Mouse (Mus musculus): Measurements from ENCODE around the gene Adipor1.
"Not testable (repeated sequence)": the region's sequence is repeated elsewhere in the genome, so short reads cannot be mapped to it uniquely, and the experiment has no call there.

Gene Adipor1

GRCm38 (mm10) chr1:134418414-134418975 is 3.3 kb downstream of the Adipor1 start:
- intact Hi-C loops (cut with DNase I), result no loop called here

GRCm38 (mm10) chr1:134419176-134419575 is 4.0 kb downstream of the Adipor1 start:
- intact Hi-C loops (cut with DNase I), result no loop called here

GRCm38 (mm10) chr1:134419751-134420458 is 4.7 kb downstream of the Adipor1 start:
- intact Hi-C loops (cut with DNase I), result no loop called here

- intact Hi-C loops (cut with DNase I), result no loop called here
These were observed 8.7 kb downstream of the Adipor1 start for GRCm38 (mm10) chr1:134423911-134424310.

- intact Hi-C loops (cut with DNase I), result no loop called here
These were observed 11.1 kb downstream of the Adipor1 start for GRCm38 (mm10) chr1:134426289-134426688.

- intact Hi-C loops (cut with DNase I), result no loop called here
These were observed 17.8 kb downstream of the Adipor1 start for GRCm38 (mm10) chr1:134433002-134433401.

GRCm38 (mm10) chr1:134433473-134433872 is 18.3 kb downstream of the Adipor1 start:
- intact Hi-C loops (cut with DNase I), result no loop called here

- intact Hi-C loops (cut with DNase I), result no loop called here
These were observed 20.2 kb downstream of the Adipor1 start for GRCm38 (mm10) chr1:134435414-134435813.

GRCm38 (mm10) chr1:134440437-134440836 is 25.3 kb downstream of the Adipor1 start:
- intact Hi-C loops (cut with DNase I), result no loop called here

- intact Hi-C loops (cut with DNase I), result not testable (repeated sequence)
These were observed 26.6 kb downstream of the Adipor1 start for GRCm38 (mm10) chr1:134441737-134442136.

GRCm38 (mm10) chr1:134442394-134442793 is 27.2 kb downstream of the Adipor1 start:
- intact Hi-C loops (cut with DNase I), result no loop called here

GRCm38 (mm10) chr1:134443288-134443687 is 28.1 kb downstream of the Adipor1 start:
- intact Hi-C loops (cut with DNase I), result not testable (repeated sequence)

GRCm38 (mm10) chr1:134445418-134445817 is 30.2 kb downstream of the Adipor1 start:
- intact Hi-C loops (cut with DNase I), result no loop called here

GRCm38 (mm10) chr1:134448537-134448936 is 33.4 kb downstream of the Adipor1 start:
- intact Hi-C loops (cut with DNase I), result not testable (repeated sequence)

- intact Hi-C loops (cut with DNase I), result loop anchor here (5.0 kb wide), 1 partner anchor 42 kb away; the partner anchor contains the start of gene Rabif
These were observed 35.0 kb downstream of the Adipor1 start for GRCm38 (mm10) chr1:134450201-134450600.

GRCm38 (mm10) chr1:134450986-134451385 is 35.8 kb downstream of the Adipor1 start:
- intact Hi-C loops (cut with DNase I), result loop anchor here (5.0 kb wide), 1 partner anchor 41 kb away; the partner anchor contains the start of gene Rabif

- intact Hi-C loops (cut with DNase I), result loop anchor here (5.0 kb wide), 2 partner anchors 37 to 93 kb away; partner anchors contain the start of genes Rabif and Tmem183a
These were observed 40.0 kb downstream of the Adipor1 start, which contains the start of gene Klhl12 for GRCm38 (mm10) chr1:134454904-134455824. Gene Klhl12, plus strand, starts transcription at chr1:134455531.

- intact Hi-C loops (cut with DNase I), result loop anchor here (5.0 kb wide), 1 partner anchor 94 kb away; the partner anchor contains the start of gene Tmem183a
These were observed 40.9 kb downstream of the Adipor1 start for GRCm38 (mm10) chr1:134456060-134456459.

GRCm38 (mm10) chr1:134458139-134458727 is 43.1 kb downstream of the Adipor1 start:
- intact Hi-C loops (cut with DNase I), result loop anchor here (5.0 kb wide), 1 partner anchor 96 kb away; the partner anchor contains the start of gene Tmem183a

- intact Hi-C loops (cut with DNase I), result no loop called here
These were observed 45.4 kb downstream of the Adipor1 start for GRCm38 (mm10) chr1:134460294-134461284.

Data from adrenal gland (tissue).